Mouse (Mus musculus) MEL (cell line): ENCODE data around the gene Olfr320. TPM values are rescaled to one million over a fixed set of nuclear protein-coding genes. Genes with fewer than 3 reads are reported as not detected.

Experiments used
- DNase-seq: peaks from one replicate; pipeline ENCODE4 v3.0.0; 2011; ENCODE audit warnings: low read depth, low spot score
- H3K27ac ChIP-seq: 2 replicates; pipeline ENCODE4 v1.5.1; 2012; ENCODE audit warnings: low read depth, mild to moderate bottlenecking, control low read depth, low read length, moderate library complexity; ENCODE audit not compliant: control insufficient read depth
- H3K27me3 ChIP-seq, 2 experiments: fragments of 150-350 bp in 1 of 2; sonication (generic) in 1 of 2; 2 replicates each; pipeline ENCODE4 v1.6.1; 2012; ENCODE audit warnings: low read length in 2 of 2, mild to moderate bottlenecking in 2 of 2, improper control_type of control experiment in 1 of 2, moderate library complexity in 1 of 2; ENCODE audit not compliant: insufficient read depth in 2 of 2, control insufficient read depth in 1 of 2
- H3K36me3 ChIP-seq, 2 experiments: 2 replicates each; pipeline ENCODE4 v1.6.1; 2012 to 2014; ENCODE audit warnings: low read length in 2 of 2, improper control_type of control experiment in 1 of 2, inconsistent platforms in 1 of 2, mild to moderate bottlenecking in 1 of 2; ENCODE audit not compliant: insufficient read depth in 2 of 2, control insufficient read depth in 1 of 2
- H3K4me1 ChIP-seq, 2 experiments: fragments of 150-350 bp in 1 of 2; sonication (generic) in 1 of 2; 2 replicates each; pipeline ENCODE4 v1.6.1; 2012; ENCODE audit warnings: low read length in 2 of 2, improper control_type of control experiment in 1 of 2, mild to moderate bottlenecking in 1 of 2; ENCODE audit not compliant: insufficient read depth in 2 of 2, control insufficient read depth in 1 of 2
- H3K4me3 ChIP-seq, 2 experiments: fragments of 150-350 bp in 1 of 2; sonication (generic) in 1 of 2; 2 replicates each; pipeline ENCODE4 v1.5.1; 2012; ENCODE audit warnings: low read depth in 2 of 2, low read length in 2 of 2, mild to moderate bottlenecking in 2 of 2, moderate library complexity in 2 of 2, control low read depth in 1 of 2, improper control_type of control experiment in 1 of 2; ENCODE audit not compliant: control insufficient read depth in 1 of 2, insufficient read depth in 1 of 2
- H3K79me2 ChIP-seq: 2 replicates; pipeline ENCODE4 v1.6.1; 2012; ENCODE audit warnings: mild to moderate bottlenecking, low read length, moderate library complexity; ENCODE audit not compliant: control insufficient read depth, poor library complexity, insufficient read depth
- H3K9ac ChIP-seq: 2 replicates; pipeline ENCODE4 v1.6.1; 2012; ENCODE audit warnings: low read depth, mild to moderate bottlenecking, control low read depth, low read length, moderate library complexity; ENCODE audit not compliant: control insufficient read depth, poor library complexity, severe bottlenecking
- H3K9me3 ChIP-seq: fragments of 150-350 bp; sonication (generic); replicated peaks from 2 replicates; pipeline ENCODE4 v1.6.1; 2012; ENCODE audit warnings: mild to moderate bottlenecking, low read length, improper control_type of control experiment, moderate library complexity; ENCODE audit not compliant: insufficient read depth
- CHD1 ChIP-seq: IDR thresholded peaks from 2 replicates; pipeline ENCODE4 v1.6.1; 2012; ENCODE audit warnings: low read depth, mild to moderate bottlenecking, inconsistent platforms, low read length, improper control_type of control experiment
- CHD2 ChIP-seq: IDR thresholded peaks from 2 replicates; pipeline ENCODE4 v1.6.1; 2011; ENCODE audit warnings: low read length, improper control_type of control experiment
- CTCF ChIP-seq, 3 experiments: IDR thresholded peaks in 2 of 3; conservative IDR thresholded peaks in 1 of 3; 2 replicates each; pipeline ENCODE4 v1.5.1; 2011 to 2012; ENCODE audit warnings: low read length in 3 of 3, low read depth in 2 of 3, mild to moderate bottlenecking in 2 of 3, improper control_type of control experiment in 1 of 3, inconsistent platforms in 1 of 3, mixed read lengths in 1 of 3, moderate library complexity in 1 of 3; ENCODE audit not compliant: control insufficient read depth in 1 of 3, insufficient read depth in 1 of 3, poor library complexity in 1 of 3, severe bottlenecking in 1 of 3
- E2F4 ChIP-seq: IDR thresholded peaks from 2 replicates; pipeline ENCODE4 v1.6.1; 2011; ENCODE audit warnings: low read depth, low read length, improper control_type of control experiment, borderline replicate concordance
- ELF1 ChIP-seq: IDR thresholded peaks from 2 replicates; pipeline ENCODE4 v1.6.1; 2014; ENCODE audit warnings: low read depth, mild to moderate bottlenecking, inconsistent platforms, low read length, improper control_type of control experiment, moderate library complexity
- EP300 ChIP-seq, 2 experiments: IDR thresholded peaks; 2 replicates each; pipeline ENCODE4 v1.6.1; 2011; ENCODE audit warnings: improper control_type of control experiment in 2 of 2, low read length in 2 of 2, low read depth in 1 of 2, mild to moderate bottlenecking in 1 of 2
- ETS1 ChIP-seq: IDR thresholded peaks from 2 replicates; pipeline ENCODE4 v1.6.1; 2012; ENCODE audit warnings: low read depth, mild to moderate bottlenecking, inconsistent platforms, low read length, improper control_type of control experiment, moderate library complexity
- HCFC1 ChIP-seq: IDR thresholded peaks from 2 replicates; pipeline ENCODE4 v1.6.1; 2012; ENCODE audit warnings: low read depth, mild to moderate bottlenecking, inconsistent platforms, low read length, improper control_type of control experiment, moderate library complexity
- JUND ChIP-seq: IDR thresholded peaks from 2 replicates; pipeline ENCODE4 v1.6.1; 2011; ENCODE audit warnings: low read depth, mild to moderate bottlenecking, improper control_type of control experiment, low read length
- KAT2A ChIP-seq: conservative IDR thresholded peaks from 2 replicates; pipeline ENCODE4 v1.6.1; 2012; ENCODE audit warnings: low read depth, low read length, improper control_type of control experiment, inconsistent platforms
- MAFK ChIP-seq: IDR thresholded peaks from 2 replicates; pipeline ENCODE4 v1.6.1; 2011; ENCODE audit warnings: low read depth, mild to moderate bottlenecking, low read length, improper control_type of control experiment, borderline replicate concordance
- MAX ChIP-seq: IDR thresholded peaks from 2 replicates; pipeline ENCODE4 v1.6.1; 2011; ENCODE audit warnings: low read length, improper control_type of control experiment
- MAZ ChIP-seq: IDR thresholded peaks from 2 replicates; pipeline ENCODE4 v1.6.1; 2012; ENCODE audit warnings: low read depth, mild to moderate bottlenecking, inconsistent platforms, low read length, improper control_type of control experiment
- MEF2A ChIP-seq: IDR thresholded peaks from 2 replicates; pipeline ENCODE4 v1.6.1; 2014; ENCODE audit warnings: low read depth, mild to moderate bottlenecking, inconsistent platforms, low read length, improper control_type of control experiment; ENCODE audit not compliant: poor library complexity, insufficient replicate concordance, severe bottlenecking; ENCODE audit errors: extremely low read depth
- MXI1 ChIP-seq: IDR thresholded peaks from 2 replicates; pipeline ENCODE4 v1.6.1; 2011; ENCODE audit warnings: mild to moderate bottlenecking, low read depth, low read length, improper control_type of control experiment
- MYC ChIP-seq: IDR thresholded peaks from 2 replicates; pipeline ENCODE4 v1.6.1; 2011; ENCODE audit warnings: low read depth, mild to moderate bottlenecking, low read length, improper control_type of control experiment, moderate library complexity
- NELFE ChIP-seq: IDR thresholded peaks from 2 replicates; pipeline ENCODE4 v1.6.1; 2011; ENCODE audit warnings: low read depth, low read length, improper control_type of control experiment
- NRF1 ChIP-seq: IDR thresholded peaks from 2 replicates; pipeline ENCODE4 v1.6.1; 2014; ENCODE audit warnings: low read depth, mild to moderate bottlenecking, inconsistent platforms, low read length, improper control_type of control experiment, moderate library complexity; ENCODE audit not compliant: poor library complexity, insufficient read depth, severe bottlenecking
- POLR2A ChIP-seq, 2 experiments: IDR thresholded peaks; 2 replicates each; pipeline ENCODE4 v1.6.1; 2011 to 2012; ENCODE audit warnings: low read length in 2 of 2, mild to moderate bottlenecking in 2 of 2, control low read depth in 1 of 2, improper control_type of control experiment in 1 of 2, low read depth in 1 of 2, moderate library complexity in 1 of 2; ENCODE audit not compliant: control insufficient read depth in 1 of 2, insufficient read depth in 1 of 2, poor library complexity in 1 of 2
- POLR2AphosphoS2 ChIP-seq: IDR thresholded peaks from 2 replicates; pipeline ENCODE4 v1.6.1; 2011; ENCODE audit warnings: low read length, improper control_type of control experiment
- RAD21 ChIP-seq: IDR thresholded peaks from 2 replicates; pipeline ENCODE4 v1.6.1; 2011; ENCODE audit warnings: mild to moderate bottlenecking, low read depth, low read length, improper control_type of control experiment
- RCOR1 ChIP-seq: IDR thresholded peaks from 2 replicates; pipeline ENCODE4 v1.6.1; 2012; ENCODE audit warnings: low read depth, mild to moderate bottlenecking, inconsistent platforms, low read length, improper control_type of control experiment
- SIN3A ChIP-seq: IDR thresholded peaks from 2 replicates; pipeline ENCODE4 v1.6.1; 2012; ENCODE audit warnings: low read length, improper control_type of control experiment, inconsistent platforms
- SMC3 ChIP-seq: IDR thresholded peaks from 2 replicates; pipeline ENCODE4 v1.6.1; 2011; ENCODE audit warnings: low read depth, low read length, improper control_type of control experiment
- TAL1 ChIP-seq: IDR thresholded peaks from 2 replicates; pipeline ENCODE4 v1.6.1; 2012; ENCODE audit warnings: mild to moderate bottlenecking, inconsistent platforms, low read length, moderate library complexity, mixed read lengths
- TBP ChIP-seq: IDR thresholded peaks from 2 replicates; pipeline ENCODE4 v1.8.0; 2011; ENCODE audit warnings: low read depth, low read length, improper control_type of control experiment
- TCF12 ChIP-seq: IDR thresholded peaks from 2 replicates; pipeline ENCODE4 v1.6.1; 2014; ENCODE audit warnings: low read depth, mild to moderate bottlenecking, inconsistent platforms, low read length, improper control_type of control experiment, moderate library complexity
- UBTF ChIP-seq: IDR thresholded peaks from 2 replicates; pipeline ENCODE4 v1.6.1; 2012; ENCODE audit warnings: low read depth, mild to moderate bottlenecking, inconsistent platforms, low read length, improper control_type of control experiment, moderate library complexity, borderline replicate concordance; ENCODE audit not compliant: insufficient read depth
- USF1 ChIP-seq: IDR thresholded peaks from 2 replicates; pipeline ENCODE4 v1.6.1; 2014; ENCODE audit warnings: low read depth, mild to moderate bottlenecking, inconsistent platforms, low read length, improper control_type of control experiment, moderate library complexity
- USF2 ChIP-seq, 2 experiments: IDR thresholded peaks; 2 replicates each; pipeline ENCODE4 v1.6.1; 2011 to 2012; ENCODE audit warnings: improper control_type of control experiment in 2 of 2, low read length in 2 of 2, borderline replicate concordance in 1 of 2, inconsistent platforms in 1 of 2, low read depth in 1 of 2, mild to moderate bottlenecking in 1 of 2; ENCODE audit not compliant: insufficient read depth in 1 of 2
- ZC3H11A ChIP-seq: IDR thresholded peaks from 2 replicates; pipeline ENCODE4 v1.6.1; 2012; ENCODE audit warnings: low read depth, mild to moderate bottlenecking, inconsistent platforms, low read length, improper control_type of control experiment
- ZKSCAN1 ChIP-seq: IDR thresholded peaks from 2 replicates; pipeline ENCODE4 v1.6.1; 2012; ENCODE audit warnings: low read depth, mild to moderate bottlenecking, inconsistent platforms, low read length, improper control_type of control experiment, moderate library complexity
- ZNF384 ChIP-seq: IDR thresholded peaks from 2 replicates; pipeline ENCODE4 v1.6.1; 2012; ENCODE audit warnings: low read depth, mild to moderate bottlenecking, inconsistent platforms, low read length, improper control_type of control experiment
- polyA plus RNA-seq, 2 experiments: library from polyadenylated mRNA; stranded (reverse) in 1 of 2; unstranded in 1 of 2; fragments of >175 nt in 1 of 2; fragments of >200 nt in 1 of 2; gene quantifications; 2 replicates each; pipeline versions ENCODE4 v1.2.1 to v1.2.4; 2012; ENCODE audit warnings: low replicate concordance in 2 of 2, low read depth in 1 of 2; ENCODE audit not compliant: insufficient read length in 2 of 2, insufficient read depth in 1 of 2, missing spikeins in 1 of 2
- total RNA-seq: library from RNA; depleted of rRNA; stranded (reverse); fragments of 300-350 nt; gene quantifications from 2 replicates; pipeline ENCODE4 v1.2.3, GENCODE M21; 2012

Gene Olfr320
- total and polyA plus RNA-seq, 3 experiments: not detected

DNA sequence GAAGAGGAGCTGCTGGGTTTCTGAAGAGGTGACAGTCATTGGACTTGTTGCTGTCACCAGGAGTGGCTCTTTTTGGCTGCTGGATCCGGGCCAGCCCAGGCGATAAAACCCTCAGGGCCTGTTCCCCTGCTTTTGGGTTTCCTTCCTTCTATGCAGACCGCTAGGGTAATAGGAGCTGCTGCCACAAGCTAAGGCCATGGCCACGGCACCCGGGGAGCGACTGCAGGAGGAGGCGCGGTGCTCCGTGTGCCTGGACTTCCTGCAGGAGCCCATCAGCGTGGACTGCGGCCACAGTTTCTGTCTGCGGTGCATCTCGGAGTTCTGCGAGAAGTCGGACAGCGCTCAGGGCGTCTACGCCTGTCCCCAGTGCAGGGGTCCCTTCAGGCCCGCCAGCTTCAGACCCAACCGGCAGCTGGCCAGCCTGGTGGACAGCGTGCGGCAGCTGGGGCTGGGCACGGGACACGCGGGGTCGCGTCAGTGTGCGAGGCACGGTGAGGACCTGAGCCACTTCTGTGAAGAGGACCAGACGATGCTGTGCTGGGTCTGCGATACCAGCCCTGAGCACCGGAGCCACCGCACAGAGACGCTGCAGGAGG, 40.5 kb upstream of the Olfr320 start, which contains the start of gene Trim58 (continued):
- TF ChIP-seq ZC3H11A: no peak
- TF ChIP-seq TBP: peak; percentile 77
- TF ChIP-seq MXI1: no peak; the same call in 1 of the 2 replicates
- TF ChIP-seq CHD1: no peak; the same call in 1 of the 2 replicates
- no peak for TF ChIP-seq E2F4
- TF ChIP-seq CHD2: no peak
- no peak for TF ChIP-seq MAZ

- H3K27ac ChIP-seq: peak overlapping the region; percentile 73
- no peaks in the 10 kb centered on the region for H3K27me3 ChIP-seq
- H3K4me3 ChIP-seq: peak overlapping the region; percentile 45 to 52
- no peaks in the 10 kb centered on the region; the same call in 1 of the 2 replicates for H3K79me2 ChIP-seq
- H3K4me1 ChIP-seq: peaks cover 7 to 28% of the 10 kb centered on the region in 2 experiments
- peak; percentile 88 for DNase-seq
- peak overlapping the region; percentile 46 for H3K9ac ChIP-seq
- peaks cover 0 to 23% of the 10 kb centered on the region in 2 experiments; a peak in 2 of 4 replicates for H3K36me3 ChIP-seq
- no peaks in the 10 kb centered on the region for H3K9me3 ChIP-seq
- TF ChIP-seq MAX (peak; percentile 92), USF1 (peak; percentile 43), NELFE (0 out of 2 replicates have a peak, but pooled peaks have one; percentile 41), TBP (0 out of 2 replicates have a peak, but pooled peaks have one; percentile 52), MAFK (no peak), ZNF384 (no peak), RCOR1 (no peak), ETS1 (peak; percentile 43; the same call in 1 of the 2 replicates), MXI1 (peak; percentile 94), NRF1 (no peak), MEF2A (no peak), USF2 (IDR thresholded peaks at IDR 0.05; ENCODE audit: borderline replicate concordance in 1 of 2, insufficient read depth in 1 of 2, low read depth in 1 of 2, low read length in 2 of 2) (no peak), CHD1 (no peak), E2F4 (no peak), ZC3H11A (no peak), EP300 (IDR thresholded peaks at IDR 0.05; ENCODE audit: low read depth in 1 of 2, low read length in 2 of 2) (peak in 1 of 2 experiments; percentile 31; a peak in 2 of 4 replicates), KAT2A (no peak), SIN3A (peak; percentile 73), CHD2 (no peak), JUND (no peak), HCFC1 (no peak; the same call in 1 of the 2 replicates), SMC3 (no peak), POLR2AphosphoS2 (no peak), UBTF (no peak), MAZ (no peak), MYC (peak; percentile 95), ELF1 (no peak), TCF12 (0 out of 2 replicates have a peak, but pooled peaks have one; percentile 25), TAL1 (peak; percentile 57; the same call in 1 of the 2 replicates), ZKSCAN1 (no peak), POLR2A (IDR thresholded peaks at IDR 0.05; ENCODE audit: control insufficient read depth in 1 of 2, insufficient read depth in 1 of 2, low read depth in 1 of 2, low read length in 2 of 2, poor library complexity in 1 of 2) (peak in 1 of 2 experiments; percentile 62; a peak in 2 of 4 replicates), RAD21 (no peak), CTCF (IDR thresholded peaks at IDR 0.05 in 2 of 3, conservative IDR thresholded peaks at IDR 0.05 in 1 of 3; ENCODE audit: control insufficient read depth in 1 of 3, insufficient read depth in 1 of 3, low read depth in 2 of 3, low read length in 3 of 3, poor library complexity in 1 of 3, severe bottlenecking in 1 of 3) (no peak)
Measured at GRCm38 (mm10) chr11:58641057-58641456, 39.8 kb upstream of the Olfr320 start.
